Mouse (Mus musculus): ENCODE measurements around the gene Scgb2b18.
"Not testable (repeated sequence)": the region's sequence is repeated elsewhere in the genome, so short reads cannot be mapped to it uniquely, and the experiment has no call there.

Gene Scgb2b18

GRCm38 (mm10) chr7:33173764-33174163 is at the start of gene Scgb2b18:
Gene Scgb2b18, minus strand, starts transcription at chr7:33173864.
- not testable (repeated sequence) for DNase-seq (ENCODE audit: low spot score)

DNA sequence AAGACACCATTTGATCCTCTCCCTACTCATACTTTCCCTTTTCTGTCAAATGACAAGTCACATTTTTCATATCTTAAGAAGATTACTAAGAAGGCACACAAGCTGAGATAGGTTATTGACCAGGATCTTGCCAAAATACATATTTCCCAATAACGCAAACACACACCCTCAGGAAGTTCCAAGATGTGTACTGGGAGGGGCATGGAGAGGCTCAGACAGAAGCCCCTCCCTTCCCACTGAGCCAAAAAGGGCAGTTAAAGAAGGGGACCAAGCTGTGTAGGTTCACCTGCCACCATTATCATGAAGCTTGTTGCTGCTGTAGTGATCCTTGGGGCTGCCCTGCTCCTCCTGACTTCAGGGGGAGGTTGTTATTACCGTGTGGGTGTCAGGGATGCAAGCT is 11.6 kb upstream of the Scgb2b18 start, which contains the start of gene Scgb1b18:
Scgb1b18 (plus strand) TSS at position 301 of the 400 bp plus-strand sequence.
- not testable (repeated sequence) for DNase-seq (ENCODE audit: low spot score)
